Mouse (Mus musculus): Measurements from ENCODE around the gene Lpp.

The Lpp gene

DNA sequence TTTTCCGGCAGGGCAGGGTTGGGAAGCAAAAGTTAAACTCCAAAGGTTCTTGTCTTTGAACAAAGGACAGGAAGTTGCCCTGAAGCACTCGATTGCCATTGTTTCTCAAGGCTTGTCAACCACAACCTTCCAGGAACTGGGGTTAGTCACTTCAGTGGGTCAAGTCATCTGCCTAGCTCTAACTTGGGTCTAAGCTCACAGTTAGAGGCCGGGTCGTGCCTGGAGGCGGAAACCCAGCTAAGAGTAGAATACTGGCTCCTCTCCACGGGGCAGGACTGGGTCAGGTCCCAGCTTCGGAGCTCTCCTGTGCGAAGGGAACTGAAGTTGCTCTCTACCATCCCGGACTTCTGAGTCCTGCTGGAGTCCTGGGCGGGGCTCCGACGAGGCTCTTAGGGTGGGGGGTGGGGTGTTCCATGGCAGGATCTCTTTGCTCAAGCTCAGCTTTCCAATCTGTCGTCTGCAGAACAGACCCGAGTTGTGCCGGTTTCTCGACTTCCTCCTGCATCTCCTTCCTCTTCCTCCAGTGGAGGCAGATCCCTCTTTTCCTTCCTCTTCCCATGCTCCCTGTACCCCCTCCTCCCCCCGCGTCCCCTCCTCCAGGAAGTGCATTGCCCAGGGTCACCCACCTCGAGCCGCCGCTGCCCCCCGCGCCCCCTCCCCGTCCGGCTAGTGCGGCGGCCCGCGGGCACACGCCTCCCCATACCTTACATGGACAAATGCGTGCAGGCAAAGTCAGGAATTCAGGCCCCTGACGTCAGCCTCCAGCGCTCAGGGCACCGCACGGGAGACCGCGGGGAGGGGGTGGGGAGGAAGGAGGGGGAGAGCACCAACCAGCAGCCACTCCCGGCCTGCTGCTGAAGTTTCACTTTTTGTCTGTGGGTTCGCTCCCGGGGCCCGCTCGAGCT, at the start of gene Lpp:
TSS of gene Lpp (plus strand) at position 857 of the 905 bp plus-strand sequence.
- peak; percentile 92 for DNase-seq

DNA sequence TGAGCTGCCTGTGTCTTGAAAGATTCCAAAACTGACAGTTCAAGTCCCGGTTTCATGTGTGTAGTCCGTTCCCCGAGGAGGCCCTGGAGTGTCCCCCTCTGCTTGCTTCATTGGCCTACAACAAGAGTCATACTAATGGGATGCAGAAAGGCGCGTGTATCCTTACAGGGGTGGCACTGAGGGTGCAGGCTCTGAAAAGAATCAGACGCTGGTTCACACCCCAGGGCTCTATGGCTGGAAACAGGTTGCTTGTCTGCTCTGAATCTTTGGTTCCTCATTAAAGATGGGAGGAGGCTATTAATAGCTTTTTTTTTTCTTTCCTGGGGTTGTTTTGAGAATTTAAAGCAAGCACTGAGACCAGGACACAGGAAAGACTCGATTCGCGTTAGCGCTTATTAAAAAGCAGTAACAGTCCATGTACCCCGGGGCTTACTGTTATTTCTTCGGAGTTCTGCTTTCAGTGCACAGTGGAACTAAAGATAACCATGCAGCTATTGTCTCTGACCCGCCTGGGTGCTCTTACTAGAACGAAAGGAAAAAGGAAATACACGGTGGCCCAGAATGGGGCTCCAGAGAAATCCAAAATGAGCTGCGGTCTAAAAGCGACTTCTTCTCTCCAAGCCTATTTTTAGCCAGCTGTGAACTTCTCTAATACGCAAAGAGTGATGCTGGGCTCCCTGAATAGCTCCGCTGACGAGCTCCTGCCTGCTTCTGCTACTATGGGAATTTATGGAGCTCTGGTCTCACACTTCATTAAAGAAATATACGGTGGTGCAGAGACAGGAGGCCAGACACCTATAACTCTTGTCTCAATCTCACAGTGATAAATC, 45.5 kb upstream of the Lpp start:
- peak; percentile 49 for DNase-seq

DNA sequence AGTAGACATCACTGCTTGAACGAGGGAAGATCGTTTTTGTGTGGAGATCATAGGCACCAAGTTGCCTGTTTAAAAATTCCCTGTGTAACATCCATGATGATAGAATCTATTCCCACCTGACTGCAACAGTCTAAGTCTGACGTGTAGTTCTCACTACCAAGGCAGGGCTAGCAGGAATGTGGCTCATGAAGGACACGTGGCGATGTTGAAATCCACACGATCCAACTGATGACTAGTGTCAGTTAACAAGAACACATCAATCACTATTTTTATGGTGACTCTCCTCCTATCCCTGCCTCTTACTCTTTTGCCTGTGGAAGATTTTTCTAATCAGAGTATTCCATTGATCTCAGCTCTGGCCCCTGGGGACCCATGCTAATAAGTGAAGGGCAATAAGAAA, 43.0 kb upstream of the Lpp start:
- no peak for DNase-seq

- DNase-seq, result no peak
Observed at GRCm38 (mm10) chr16:24350751-24351150, 42.6 kb upstream of the Lpp start.

- DNase-seq, result no peak
Observed at GRCm38 (mm10) chr16:24351811-24352210, 41.5 kb upstream of the Lpp start.

- DNase-seq, result no peak
Observed at GRCm38 (mm10) chr16:24353816-24354215, 39.5 kb upstream of the Lpp start.

DNA sequence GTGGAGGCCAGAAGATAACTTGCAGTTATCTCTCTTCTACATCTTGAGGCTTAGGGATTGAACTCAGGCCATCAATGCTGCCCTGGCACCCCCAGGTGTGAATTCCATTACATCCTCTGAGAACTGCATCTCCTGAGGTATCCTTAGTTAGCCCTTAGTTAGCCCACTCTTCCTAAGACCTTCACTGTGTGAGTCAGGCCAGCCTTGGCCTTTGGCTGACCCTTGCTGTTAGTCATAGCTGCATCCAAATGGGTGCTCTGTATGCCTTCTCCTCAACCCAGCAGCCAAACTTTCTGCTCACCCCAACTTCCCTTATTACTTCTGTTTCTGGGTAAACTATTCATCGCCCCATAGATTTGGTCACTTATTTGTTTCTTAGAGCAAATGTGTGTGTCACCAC, 31.6 kb upstream of the Lpp start:
- no peak for DNase-seq

DNA sequence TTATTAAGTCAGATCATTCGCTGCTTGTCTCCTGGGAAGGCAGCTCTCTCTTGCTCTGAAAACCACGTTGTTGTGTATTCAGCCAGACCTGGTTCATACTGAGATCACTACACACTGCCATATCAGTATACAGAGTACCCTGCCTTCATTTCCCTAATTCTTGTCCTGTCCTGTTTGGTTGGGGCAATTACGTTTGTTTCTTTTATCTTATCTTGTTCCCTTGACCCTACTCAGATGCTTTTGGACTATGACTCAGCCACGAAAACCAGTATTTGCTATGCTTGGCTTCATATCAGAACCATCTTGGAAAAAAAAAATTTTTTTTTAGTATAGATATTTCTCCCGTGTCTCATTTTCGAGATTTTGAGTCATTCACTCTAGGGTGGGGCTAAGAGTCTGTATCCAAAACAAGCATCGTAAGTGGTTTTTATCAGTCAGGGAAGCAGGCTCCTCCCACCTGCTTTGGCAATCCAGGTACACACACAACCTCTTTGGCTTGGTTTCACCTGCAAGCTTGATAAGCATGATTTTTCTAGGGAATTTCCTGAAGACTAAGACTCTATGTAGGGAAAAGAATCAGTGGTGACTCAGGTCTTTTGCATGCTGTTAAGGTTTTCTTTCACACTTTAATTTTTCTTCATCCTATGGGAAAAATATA, 29.1 kb upstream of the Lpp start:
- DNase-seq, result no peak

- DNase-seq, result no peak
Observed at GRCm38 (mm10) chr16:24365900-24366299, 27.4 kb upstream of the Lpp start.

- DNase-seq, result no peak
Observed at GRCm38 (mm10) chr16:24367071-24367470, 26.2 kb upstream of the Lpp start.

GRCm38 (mm10) chr16:24367506-24367905, 25.8 kb upstream of the Lpp start:
- DNase-seq, result peak; percentile 38

DNA sequence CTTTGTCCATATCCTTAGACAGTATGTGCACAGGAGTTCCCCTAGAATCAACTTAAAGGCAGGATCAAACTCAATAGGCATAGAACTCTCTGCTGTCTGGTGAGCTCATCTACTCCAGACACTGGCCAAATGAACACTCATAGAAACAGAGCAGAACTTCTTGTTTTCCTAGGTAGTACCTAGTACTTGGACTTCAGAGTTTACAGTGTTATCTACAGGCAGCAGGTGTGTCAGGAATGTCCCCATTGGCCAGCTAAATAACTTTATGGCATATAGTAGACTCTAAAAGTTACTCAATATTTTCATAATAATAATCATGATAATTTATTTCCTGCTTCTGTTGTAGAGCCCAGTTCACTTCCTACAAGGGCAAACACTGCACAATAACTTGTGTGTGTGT, 16.8 kb upstream of the Lpp start:
- DNase-seq, result no peak

DNA sequence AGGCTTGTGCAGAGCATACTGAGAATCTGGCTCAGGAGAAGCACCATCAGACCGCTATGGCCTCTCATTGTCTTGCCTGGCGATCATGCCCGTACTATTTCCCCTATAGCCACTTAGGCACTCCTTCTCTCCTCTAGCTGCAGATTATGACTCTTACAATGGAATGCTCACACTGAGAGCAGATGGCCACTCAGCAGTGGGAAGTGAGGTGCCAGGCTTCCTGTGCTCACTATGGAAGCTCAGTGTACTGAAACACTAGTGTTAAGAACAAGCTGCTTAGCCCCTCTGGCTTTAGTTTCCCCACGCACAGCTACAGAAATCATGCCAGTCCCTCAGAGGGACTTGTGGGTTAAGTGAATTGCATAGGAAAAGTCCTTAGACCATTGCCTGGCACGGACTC, 2.7 kb upstream of the Lpp start:
- no peak for DNase-seq

GRCm38 (mm10) chr16:24391111-24391510, 2.2 kb upstream of the Lpp start:
- no peak for DNase-seq

DNA sequence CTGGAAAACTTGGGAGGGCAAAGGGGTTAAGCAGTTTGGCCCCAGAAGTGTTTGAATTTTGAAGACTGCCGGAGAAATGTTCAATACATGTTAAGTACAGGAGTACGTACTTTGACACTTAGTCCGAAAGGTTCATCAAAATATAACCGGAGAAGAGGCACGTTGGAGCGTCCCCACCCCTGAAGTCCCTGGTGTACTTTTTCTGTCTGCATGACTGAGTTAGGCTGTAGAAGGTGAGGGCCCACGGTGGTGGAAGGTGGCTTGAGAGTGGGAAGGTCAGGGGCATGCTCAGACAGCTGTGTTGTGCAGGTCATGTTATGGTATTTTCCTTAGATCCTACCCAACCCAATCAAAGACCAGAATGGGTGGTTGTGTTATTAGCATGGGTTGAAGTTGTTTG, 1.4 kb upstream of the Lpp start:
- DNase-seq, result no peak

DNA sequence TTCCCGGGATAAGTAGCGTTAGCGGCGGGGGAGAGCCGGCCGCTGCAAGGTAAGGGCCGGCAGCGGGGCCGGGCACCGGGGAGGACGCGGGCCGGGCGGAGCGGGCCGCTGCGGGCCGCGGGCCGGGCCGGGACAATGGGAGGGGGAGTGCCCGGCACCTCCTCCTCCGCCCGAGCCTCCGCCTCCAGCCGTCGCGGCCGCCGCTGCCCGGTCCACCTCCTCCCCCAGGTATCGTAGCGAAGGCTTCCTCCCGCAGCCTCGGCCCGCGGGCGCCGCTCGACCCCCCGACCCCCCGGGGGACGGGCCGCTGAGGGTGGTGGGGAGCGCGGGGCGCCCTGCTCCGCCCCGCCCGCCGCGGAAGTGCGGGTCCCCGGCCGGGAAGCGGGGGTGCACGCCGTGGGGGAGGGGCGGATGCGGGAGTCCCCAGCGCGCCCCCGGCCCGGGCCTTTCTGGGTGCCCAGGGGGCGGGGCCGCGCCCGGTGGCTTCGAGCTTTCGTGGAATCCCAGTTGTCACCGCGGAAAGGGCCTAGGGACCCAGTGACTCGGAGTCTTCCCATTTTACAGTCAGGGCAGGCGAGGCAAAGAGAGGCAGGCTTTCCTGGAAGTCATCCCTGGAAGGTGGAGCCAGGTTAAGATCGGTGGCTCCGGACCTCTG, 376 bp downstream of the Lpp start:
- DNase-seq, result peak; percentile 65

GRCm38 (mm10) chr16:24394211-24394991, 1.1 kb downstream of the Lpp start:
- peak; percentile 54 for DNase-seq

DNA sequence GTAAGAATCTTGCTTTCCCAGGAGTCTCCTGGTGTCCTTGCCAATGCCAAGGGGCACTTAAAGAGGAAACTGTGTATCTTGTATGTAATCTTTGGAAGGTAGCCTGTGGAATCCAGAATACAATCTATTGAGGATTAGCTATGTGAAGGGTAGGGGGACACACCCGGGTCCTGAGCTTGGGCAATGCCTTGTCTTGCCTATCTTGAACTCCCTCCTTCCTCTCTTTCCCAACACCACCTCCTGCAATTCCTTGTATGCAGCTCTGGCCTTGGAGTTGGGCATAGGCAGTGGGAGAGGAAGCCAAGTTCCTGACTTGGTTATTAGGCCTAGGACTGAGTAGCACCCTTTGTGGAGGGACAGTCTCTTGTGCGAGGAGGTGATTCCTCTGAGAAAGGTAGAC, 1.8 kb downstream of the Lpp start:
- no peak for DNase-seq

DNA sequence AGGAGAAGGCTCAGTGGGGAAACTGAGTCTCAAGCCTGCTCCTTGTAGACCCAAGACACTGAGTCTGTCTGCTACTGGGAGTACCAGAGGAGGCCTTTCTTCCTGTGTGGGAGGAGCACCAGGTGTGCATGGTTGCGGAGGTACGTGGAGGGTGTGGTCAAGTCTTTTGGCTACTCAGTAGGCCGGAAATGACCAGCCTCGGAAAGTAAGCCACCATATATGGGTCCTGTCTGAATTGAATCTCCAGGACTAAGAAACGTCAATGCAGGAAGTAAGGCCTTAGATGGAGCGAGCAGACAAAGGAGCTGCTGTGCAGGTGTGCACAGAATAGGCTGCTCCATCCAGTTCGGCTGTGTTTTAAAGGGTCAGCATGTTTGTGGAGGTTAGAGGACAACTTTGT, 3.2 kb downstream of the Lpp start:
- no peak for DNase-seq

GRCm38 (mm10) chr16:24398476-24398875, 5.2 kb downstream of the Lpp start:
- DNase-seq, result peak; percentile 17

DNA sequence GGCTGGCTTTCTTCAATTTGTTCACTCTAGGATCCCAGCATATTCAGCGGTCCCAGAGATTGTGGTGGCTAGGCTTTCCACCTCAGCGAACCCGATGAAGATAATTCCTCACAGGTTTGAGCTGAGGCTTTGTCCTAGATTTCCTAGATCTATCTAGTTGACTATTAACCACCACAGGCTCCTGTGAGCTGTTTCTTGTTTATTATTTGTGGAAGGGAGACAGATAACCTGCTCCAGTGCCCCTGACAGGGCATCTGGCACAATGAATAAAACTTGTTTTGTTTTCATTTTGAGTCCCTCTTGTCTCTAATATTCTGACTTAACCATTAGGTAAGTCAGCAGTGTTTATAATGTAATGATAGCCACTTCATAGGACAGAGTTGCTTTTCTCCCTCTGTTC, 5.6 kb downstream of the Lpp start:
- DNase-seq, result no peak

DNA sequence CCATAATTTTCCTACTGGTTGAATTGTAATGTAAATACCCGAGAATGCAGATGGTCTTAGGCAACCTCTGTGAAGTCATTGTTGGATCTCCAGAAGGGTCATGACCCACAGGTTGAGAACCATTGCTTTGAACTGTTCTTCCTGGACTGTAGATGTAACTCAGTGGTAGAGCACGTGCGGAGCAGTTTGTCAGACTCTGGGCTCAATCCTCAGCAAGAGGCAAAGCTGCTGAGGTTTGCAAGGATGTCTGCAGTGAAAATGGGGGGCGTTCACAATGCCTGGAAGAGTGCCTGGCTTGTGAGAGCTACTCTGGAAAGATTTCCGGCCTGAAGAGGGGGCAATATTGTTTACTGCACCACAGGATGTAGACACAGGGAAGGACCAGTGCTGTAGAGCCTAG, 6.2 kb downstream of the Lpp start:
- DNase-seq, result no peak

Data from embryo, embryonic 11 days (tissue).